Mouse (Mus musculus) kidney, embryonic 15.5 days (tissue): ENCODE results near the gene Mrm3. TPM values are rescaled to one million over a fixed set of nuclear protein-coding genes. Genes with fewer than 3 reads are reported as not detected.
A peak's percentile ranks its signal among the peaks of the same experiment; 100 is the strongest.
"Not testable (repeated sequence)": the region's sequence is repeated elsewhere in the genome, so short reads cannot be mapped to it uniquely, and the experiment has no call there.

Experiments used
- ATAC-seq: fragments of 200-750 bp; cut with Nextera tagmentation; replicated peaks from 2 replicates; pipeline ENCODE4 v1.8.0; 2017; ENCODE audit warnings: moderate TSS enrichment; ENCODE audit not compliant: low FRiP score
- H3K27ac ChIP-seq: fragments of 300-500 bp; sonication (generic); 2 replicates; pipeline ENCODE4 v1.5.1; 2015; ENCODE audit warnings: mild to moderate bottlenecking, inconsistent platforms
- H3K27me3 ChIP-seq: fragments of 300-500 bp; sonication (generic); 2 replicates; pipeline ENCODE4 v1.6.1; 2015; ENCODE audit warnings: inconsistent platforms
- H3K36me3 ChIP-seq: fragments of 300-500 bp; sonication (generic); 2 replicates; pipeline ENCODE4 v1.6.1; 2015; ENCODE audit warnings: inconsistent platforms
- H3K4me1 ChIP-seq: fragments of 300-500 bp; sonication (generic); 2 replicates; pipeline ENCODE4 v1.6.1; 2015; ENCODE audit warnings: inconsistent platforms
- H3K4me2 ChIP-seq: fragments of 300-500 bp; sonication (generic); 2 replicates; pipeline ENCODE4 v1.6.1; 2015; ENCODE audit warnings: moderate library complexity, mild to moderate bottlenecking, inconsistent platforms
- H3K4me3 ChIP-seq: fragments of 300-500 bp; sonication (generic); replicated peaks from 2 replicates; pipeline ENCODE4 v1.5.1; 2015; ENCODE audit warnings: mild to moderate bottlenecking, inconsistent platforms
- H3K9ac ChIP-seq: fragments of 300-500 bp; sonication (generic); 2 replicates; pipeline ENCODE4 v1.6.1; 2015; ENCODE audit warnings: mild to moderate bottlenecking, inconsistent platforms
- H3K9me3 ChIP-seq: fragments of 300-500 bp; sonication (generic); replicated peaks from 2 replicates; pipeline ENCODE4 v1.6.1; 2016; ENCODE audit warnings: inconsistent platforms
- WGBS: fragments of 180-500 bp; shearing (Covaris S2); methylation state at CpG from one replicate; pipeline ENCODE4 v1.1.7; 2015; ENCODE audit warnings: mixed read lengths; 5-methylcytosine and 5-hydroxymethylcytosine counted together
- polyA plus RNA-seq: library from polyadenylated mRNA; unstranded; fragments of >200 nt; fragmentation: Nextera tagmentation; extraction: Ambion mirVana; gene quantifications from 2 replicates; pipeline ENCODE4 v1.2.1, GENCODE M21; 2015

Mrm3 gene
- 25.7 and 26.3 TPM in 2 replicates for polyA plus RNA-seq

DNA sequence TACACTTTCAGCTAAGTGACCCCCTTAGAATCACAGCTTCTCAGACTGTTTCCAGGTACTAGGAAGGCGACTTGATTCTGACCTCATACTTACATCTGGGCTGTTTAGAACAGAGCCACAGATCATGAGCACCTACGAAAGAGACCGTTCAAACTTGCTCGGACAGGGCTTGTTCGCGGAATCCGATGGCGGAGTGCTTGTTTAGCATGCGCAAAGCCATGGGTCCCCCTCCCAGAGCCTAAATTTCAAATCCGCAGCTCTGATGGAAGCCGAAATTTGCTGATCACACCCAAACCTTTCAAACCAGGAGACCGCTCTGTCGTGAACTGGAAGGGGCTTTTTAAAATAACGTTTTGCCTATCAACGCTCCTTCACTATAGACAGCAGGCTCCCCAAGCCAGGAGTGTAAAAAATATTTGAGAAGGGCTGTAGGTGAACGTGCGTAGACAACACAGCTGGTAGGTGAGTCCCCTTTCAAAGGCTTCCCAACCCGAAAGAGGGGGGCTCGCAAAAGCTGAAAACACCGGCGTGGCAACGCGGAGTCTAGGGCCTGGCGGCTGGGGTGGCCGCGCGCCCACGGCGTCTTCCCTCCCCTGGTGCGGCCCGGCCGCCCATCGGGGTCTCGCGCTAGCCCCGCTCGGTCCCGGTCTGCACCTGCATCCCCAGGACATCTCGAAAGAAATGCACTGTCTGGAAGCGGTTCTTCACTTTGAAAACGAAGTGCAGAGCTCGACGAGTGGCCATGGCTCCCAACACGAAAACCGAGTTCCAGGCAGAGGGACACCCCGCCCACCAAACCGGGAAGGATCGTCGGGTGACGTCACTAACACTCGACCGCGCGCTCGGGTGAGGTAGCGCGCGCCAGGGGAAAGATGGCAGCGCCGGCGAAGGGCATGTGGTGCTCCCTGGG is at the start of gene Mrm3, which contains the start of gene Glod4:
TSS of gene Mrm3 (plus strand) at position 815 of the 910 bp plus-strand sequence.
TSS of gene Glod4 (minus strand) at position 825 of the 910 bp plus-strand sequence.
- Histone ChIP-seq H3K4me2 (peak within 1 kb of the TSS; percentile 87), H3K4me1 (peaks cover 23% of the 10 kb centered on the region), H3K4me3 (peak within 1 kb of the TSS; percentile 93), H3K9ac (peak within 1 kb of the TSS; percentile 86), H3K9me3 (no peaks in the 10 kb centered on the region), H3K27ac (peak within 1 kb of the TSS; percentile 52), H3K36me3 (peaks cover 41% of the 10 kb centered on the region), H3K27me3 (no peaks in the 10 kb centered on the region)
- peak; percentile 84 for ATAC-seq
- WGBS, result under 1% methylated on average over 60 of the region's 61 CpGs

DNA sequence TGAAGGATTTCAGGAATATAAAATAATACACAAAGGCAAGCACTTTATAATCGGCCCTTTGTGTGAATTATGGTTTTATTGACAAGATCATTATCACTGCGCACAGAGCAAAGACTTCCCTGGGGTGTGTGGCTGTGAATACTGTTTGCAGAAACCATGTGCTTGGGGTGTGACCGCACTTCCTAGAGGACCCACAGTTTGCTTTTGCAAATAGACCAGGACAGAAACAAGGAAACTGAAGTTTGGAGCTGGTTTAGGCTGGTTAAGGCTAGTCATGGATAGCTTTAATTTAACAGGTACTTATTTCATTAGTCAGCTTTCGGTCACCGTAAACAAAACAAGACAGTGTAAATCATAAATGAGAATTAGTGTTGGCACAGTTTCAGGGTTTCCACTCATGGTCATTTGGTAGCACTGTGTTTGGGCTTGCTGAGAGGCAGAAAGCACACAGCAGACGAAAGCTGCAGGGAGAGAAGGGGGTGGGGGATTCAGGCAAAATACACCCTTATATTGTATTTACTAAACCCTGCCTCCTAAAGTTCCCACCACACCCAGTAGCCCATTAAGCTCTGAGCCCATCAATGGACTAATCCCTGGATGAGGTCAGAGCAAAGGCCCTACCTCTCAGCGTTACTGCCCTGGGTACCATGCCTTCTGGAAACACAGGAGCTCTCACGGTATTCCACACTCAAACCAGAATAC is 47.1 kb upstream of the Mrm3 start:
- WGBS, result 55% methylated on average over 8 of the region's 8 CpGs
- Histone ChIP-seq H3K36me3 (no peaks in the 10 kb centered on the region), H3K9ac (no peak overlapping the region), H3K4me2 (peak overlapping the region; percentile 0; the same call in 1 of the 2 replicates), H3K4me3 (no peak overlapping the region), H3K9me3 (no peaks in the 10 kb centered on the region), H3K27me3 (peaks cover 8% of the 10 kb centered on the region; the same call in 1 of the 2 replicates), H3K4me1 (peaks cover 4% of the 10 kb centered on the region), H3K27ac (no peak overlapping the region)
- ATAC-seq, result no peak

DNA sequence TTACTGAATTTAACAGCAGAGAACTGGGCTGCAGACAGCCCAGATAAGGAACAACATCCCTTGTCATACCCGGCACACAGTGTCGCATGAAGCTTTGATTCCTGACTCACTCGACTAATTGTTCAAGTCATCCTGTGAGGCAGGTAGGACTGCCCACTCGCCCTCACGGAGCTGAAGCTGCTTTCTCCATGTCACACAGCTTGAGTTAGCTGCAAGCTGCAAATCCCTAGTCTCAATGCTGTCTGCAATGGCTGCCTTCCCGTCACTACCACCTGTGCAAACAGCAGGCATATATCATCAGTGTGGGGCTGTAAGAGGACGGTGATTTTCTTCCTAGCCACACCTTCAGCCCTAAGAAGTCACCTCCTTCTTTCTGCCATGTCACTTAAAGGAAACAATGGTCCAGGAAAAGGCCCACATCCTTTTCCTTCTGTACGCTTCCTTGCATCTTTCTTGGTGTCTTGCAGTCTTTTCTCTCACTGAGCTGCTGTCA is 46.5 kb upstream of the Mrm3 start:
- 42% methylated on average over 8 of the region's 8 CpGs for WGBS
- Histone ChIP-seq H3K9ac (no peak overlapping the region), H3K9me3 (no peaks in the 10 kb centered on the region), H3K27ac (no peak overlapping the region), H3K4me3 (no peak overlapping the region), H3K4me1 (peaks cover 8% of the 10 kb centered on the region), H3K27me3 (peaks cover 8% of the 10 kb centered on the region; the same call in 1 of the 2 replicates), H3K36me3 (no peaks in the 10 kb centered on the region), H3K4me2 (peak overlapping the region; percentile 0; the same call in 1 of the 2 replicates)
- ATAC-seq, result no peak

DNA sequence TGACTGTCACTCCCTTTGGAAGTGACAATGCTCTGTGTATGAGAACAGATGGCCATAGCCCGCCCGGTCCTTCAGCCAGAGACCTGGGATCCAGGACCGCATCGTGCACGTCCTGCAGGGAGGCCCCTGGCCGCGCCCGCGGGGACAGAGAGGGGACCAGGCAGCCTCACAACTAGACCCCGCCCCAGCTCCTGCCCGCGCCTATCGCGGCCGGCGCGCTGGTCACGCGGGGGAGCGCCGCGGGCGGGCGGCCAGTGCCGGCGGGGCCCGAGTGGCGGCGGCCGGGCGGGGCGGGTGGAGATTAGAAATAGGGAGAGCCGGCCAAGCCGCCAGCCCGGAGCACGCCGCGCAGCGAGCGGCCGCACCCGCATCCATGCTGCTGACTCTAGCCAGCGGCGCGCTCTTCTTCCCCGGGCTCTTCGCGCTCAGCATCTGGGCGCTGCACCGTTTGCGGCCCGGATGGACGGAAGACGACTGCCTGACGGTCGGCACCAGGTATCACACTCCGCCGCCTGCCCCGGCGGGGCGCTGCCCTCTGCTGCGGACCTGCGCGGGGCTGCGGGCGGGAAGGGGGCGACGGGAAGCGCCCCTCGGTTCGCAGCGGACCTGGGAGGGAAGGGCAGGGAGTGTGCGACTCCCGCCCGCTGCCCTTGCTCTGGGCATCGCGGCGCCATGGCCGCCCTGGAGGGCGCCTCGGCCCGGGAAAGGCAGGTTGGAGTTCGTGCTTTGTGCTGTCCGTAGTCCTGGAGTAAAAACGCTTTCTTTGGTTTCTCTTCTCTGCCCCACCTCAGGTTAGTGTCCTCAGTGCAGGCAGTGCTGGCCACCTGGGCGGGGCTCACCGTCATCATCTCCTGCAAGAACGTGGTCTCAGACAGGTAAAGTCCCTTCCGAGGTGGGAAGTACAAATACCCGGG is 41.5 kb upstream of the Mrm3 start:
- peak; percentile 98 for ATAC-seq
- Histone ChIP-seq H3K4me1 (peaks cover 16% of the 10 kb centered on the region), H3K9me3 (no peaks in the 10 kb centered on the region), H3K4me3 (peak overlapping the region; percentile 70), H3K36me3 (peaks cover 17% of the 10 kb centered on the region), H3K27me3 (peaks cover 8% of the 10 kb centered on the region; the same call in 1 of the 2 replicates), H3K9ac (peak overlapping the region; percentile 70), H3K4me2 (peak overlapping the region; percentile 92), H3K27ac (peak overlapping the region; percentile 74)
- WGBS, result under 1% methylated on average over 88 of the region's 90 CpGs

DNA sequence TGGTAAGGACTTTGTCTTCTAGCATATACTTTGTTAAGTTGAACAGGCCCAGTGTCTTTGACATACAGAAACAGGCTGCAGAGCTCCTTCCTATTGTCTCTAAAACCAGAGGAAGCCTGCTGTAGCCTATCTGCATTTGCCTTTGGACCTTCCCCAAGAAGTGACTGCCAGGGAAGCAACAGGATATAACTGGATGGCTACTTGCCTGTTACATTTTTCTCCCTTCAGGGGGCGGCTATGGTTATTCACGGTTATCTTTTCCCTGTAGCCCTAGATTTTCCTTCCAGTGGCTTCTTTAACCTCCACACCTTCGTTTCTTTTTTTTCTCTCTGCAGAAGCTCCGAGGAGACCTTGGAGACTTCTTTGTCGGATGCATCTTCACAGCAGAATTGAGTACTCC is 36.7 kb upstream of the Mrm3 start:
- Histone ChIP-seq H3K4me3 (no peak overlapping the region), H3K36me3 (peaks cover 61% of the 10 kb centered on the region), H3K4me1 (peaks cover 8% of the 10 kb centered on the region), H3K9ac (no peak overlapping the region), H3K9me3 (no peaks in the 10 kb centered on the region), H3K4me2 (no peak overlapping the region), H3K27me3 (no peaks in the 10 kb centered on the region), H3K27ac (no peak overlapping the region)
- no peak for ATAC-seq
- 85% methylated on average over 5 of the region's 5 CpGs for WGBS

DNA sequence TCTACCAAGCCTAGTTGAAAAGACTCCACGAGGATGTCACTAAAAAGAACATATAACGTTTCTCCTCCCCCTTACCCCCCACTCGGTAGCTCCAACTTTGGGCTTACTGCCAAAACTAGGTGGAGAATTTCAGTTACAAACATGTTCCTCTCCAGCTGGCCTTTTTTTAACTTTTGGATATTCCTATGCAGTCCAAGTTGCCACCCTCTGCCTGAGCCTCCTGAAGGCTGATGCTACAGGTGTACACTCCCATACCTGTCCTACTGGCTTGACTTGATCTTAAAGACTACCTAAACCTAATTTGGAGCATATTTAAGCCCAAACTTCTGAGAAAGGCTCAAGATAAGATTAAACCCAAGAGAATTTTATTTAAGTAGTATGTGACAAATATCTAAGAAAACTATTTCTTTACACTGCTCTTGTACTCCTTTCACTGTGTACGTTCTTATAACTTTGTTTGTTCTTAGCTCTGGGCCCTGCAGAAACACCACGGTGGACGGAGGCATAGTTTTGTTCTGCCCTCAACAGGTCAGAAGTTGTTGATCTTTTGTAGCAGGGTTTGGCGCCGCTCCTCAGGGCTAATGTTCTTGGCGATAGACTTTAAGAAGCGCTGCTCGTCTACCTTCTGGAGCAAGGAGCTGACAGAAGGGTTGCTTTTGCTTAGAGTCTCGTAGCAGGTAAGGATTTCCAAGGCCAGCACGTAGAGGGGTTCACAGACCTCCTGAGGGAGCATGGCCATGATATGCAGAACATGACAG is 33.1 kb upstream of the Mrm3 start:
- Histone ChIP-seq H3K36me3 (peaks cover 81% of the 10 kb centered on the region), H3K9me3 (no peaks in the 10 kb centered on the region), H3K27ac (no peak overlapping the region), H3K9ac (no peak overlapping the region), H3K4me2 (no peak overlapping the region), H3K27me3 (no peaks in the 10 kb centered on the region), H3K4me3 (no peak overlapping the region), H3K4me1 (no peaks in the 10 kb centered on the region)
- ATAC-seq, result no peak
- WGBS, result 82% methylated on average over 13 of the region's 13 CpGs

DNA sequence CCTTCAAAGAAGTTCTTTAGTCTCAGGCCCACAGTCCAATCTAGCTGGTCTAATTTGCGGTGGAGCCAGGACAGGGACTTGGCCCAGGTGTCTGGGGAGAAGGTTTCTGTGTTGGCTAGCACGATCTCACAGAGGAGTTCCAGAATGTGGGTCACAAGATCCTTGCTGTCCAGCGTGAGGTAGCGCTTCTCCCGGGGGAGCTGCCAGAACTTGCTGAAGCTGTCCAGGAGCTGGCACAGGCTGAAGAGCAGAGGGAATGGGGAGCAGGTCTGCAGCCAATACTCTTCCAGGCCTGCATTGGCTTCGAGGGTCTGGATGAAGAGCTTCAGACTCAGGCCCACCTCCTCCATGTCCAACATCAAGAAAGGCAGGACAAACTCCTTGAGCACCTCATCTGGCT is 31.9 kb upstream of the Mrm3 start:
- ATAC-seq, H3K9me3 ChIP-seq, H3K4me3 ChIP-seq, H3K9ac ChIP-seq, H3K27me3 ChIP-seq, H3K4me2 ChIP-seq, H3K27ac ChIP-seq: not testable (repeated sequence)
- H3K4me1 ChIP-seq, result peaks cover 10% of the 10 kb centered on the region
- H3K36me3 ChIP-seq, result peaks cover 76% of the 10 kb centered on the region
- 89% methylated on average over 6 of the region's 6 CpGs for WGBS

DNA sequence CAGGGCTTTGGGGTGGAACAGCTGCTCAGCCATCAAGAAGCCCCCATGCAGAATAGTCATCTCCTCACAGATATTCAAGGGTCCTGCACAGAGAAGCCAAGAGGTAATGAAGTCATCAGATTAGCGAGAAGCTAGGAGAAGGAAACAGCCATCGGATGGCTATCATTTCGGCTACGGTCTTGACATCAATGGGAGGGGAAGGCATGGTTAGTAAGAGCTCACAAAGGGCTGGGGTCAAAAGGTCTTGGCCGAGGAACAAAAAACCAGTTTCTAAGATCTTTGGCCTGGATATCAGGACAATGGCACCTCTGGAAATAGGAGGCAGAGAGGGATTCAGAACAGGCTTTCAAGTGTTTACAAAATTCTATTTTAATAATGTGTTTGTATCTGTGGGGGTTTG is 29.7 kb upstream of the Mrm3 start:
- H3K36me3 ChIP-seq, result peaks cover 55% of the 10 kb centered on the region
- H3K4me1 ChIP-seq, result peaks cover 19% of the 10 kb centered on the region
- H3K9ac ChIP-seq, result no peak overlapping the region
- 87% methylated on average over 5 of the region's 5 CpGs for whole genome bisulfite sequencing
- no peaks in the 10 kb centered on the region for H3K9me3 ChIP-seq
- no peak overlapping the region for H3K4me2 ChIP-seq
- no peak overlapping the region for H3K4me3 ChIP-seq
- H3K27ac ChIP-seq, result no peak overlapping the region
- ATAC-seq, result no peak
- H3K27me3 ChIP-seq, result no peaks in the 10 kb centered on the region

DNA sequence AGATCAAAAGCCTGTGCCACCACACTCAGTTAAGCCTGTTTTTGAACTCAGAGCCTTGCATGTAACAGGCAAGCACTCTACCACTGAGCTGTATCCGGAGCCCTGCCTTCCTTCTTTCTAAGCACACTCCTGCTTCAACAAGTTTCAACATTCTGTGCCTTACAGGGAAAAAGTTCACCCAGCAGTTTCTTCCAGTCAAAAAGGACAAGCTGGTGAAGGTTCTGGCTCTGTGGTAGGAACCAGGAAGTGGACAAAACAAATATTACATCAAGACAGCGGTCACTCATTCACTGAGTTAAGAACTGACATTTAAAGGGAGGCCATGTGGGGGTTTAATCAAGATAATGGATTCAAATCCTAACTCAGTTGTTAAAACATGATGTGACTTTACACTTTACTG is 28.5 kb upstream of the Mrm3 start:
- Histone ChIP-seq H3K4me3 (no peak overlapping the region), H3K27ac (no peak overlapping the region), H3K4me1 (peaks cover 19% of the 10 kb centered on the region), H3K4me2 (no peak overlapping the region), H3K9me3 (no peaks in the 10 kb centered on the region), H3K9ac (no peak overlapping the region), H3K36me3 (peaks cover 53% of the 10 kb centered on the region), H3K27me3 (no peaks in the 10 kb centered on the region)
- no peak for ATAC-seq
- WGBS, result 94% methylated on average over 2 of the region's 2 CpGs

DNA sequence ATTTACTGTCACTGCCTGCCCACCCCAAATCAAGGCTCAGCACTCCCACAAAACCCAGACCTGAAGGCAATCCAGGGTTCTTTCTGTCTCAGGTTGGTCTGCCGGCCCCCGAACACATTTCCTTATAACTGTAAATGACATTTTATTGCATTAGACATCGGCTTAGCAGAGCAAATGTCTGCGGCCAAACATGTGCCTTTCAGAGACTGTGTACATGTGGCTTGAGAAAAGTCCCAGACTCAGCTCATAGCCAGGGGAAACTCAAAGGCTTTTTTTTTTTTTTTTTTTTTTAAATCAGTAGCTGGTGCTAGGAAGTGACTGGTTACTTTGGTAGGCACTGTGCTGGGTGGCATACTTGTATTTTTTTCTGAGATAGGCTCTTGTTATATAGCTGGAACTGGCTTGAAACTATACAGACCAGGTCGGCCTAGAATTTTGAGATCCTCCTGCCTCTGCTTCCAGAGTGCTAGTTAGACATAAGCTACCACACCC is 27.4 kb upstream of the Mrm3 start:
- Histone ChIP-seq H3K9me3 (no peaks in the 10 kb centered on the region), H3K9ac (no peak overlapping the region), H3K4me2 (peak overlapping the region; percentile 74), H3K4me3 (peak overlapping the region; percentile 88), H3K27ac (peak overlapping the region; percentile 94; the same call in 1 of the 2 replicates), H3K27me3 (no peaks in the 10 kb centered on the region), H3K36me3 (peaks cover 53% of the 10 kb centered on the region), H3K4me1 (peaks cover 19% of the 10 kb centered on the region)
- no peak for ATAC-seq
- WGBS, result 90% methylated on average over 5 of the region's 5 CpGs
